Mouse (Mus musculus) MEL (cell line): ENCODE data around the gene Kif12.

Experiments
- BHLHE40 ChIP-seq: IDR thresholded peaks from 2 replicates; pipeline ENCODE4 v1.6.1; 2012; ENCODE audit warnings: low read depth, mild to moderate bottlenecking, inconsistent platforms, low read length, improper control_type of control experiment, borderline replicate concordance
- CHD1 ChIP-seq: IDR thresholded peaks from 2 replicates; pipeline ENCODE4 v1.6.1; 2012; ENCODE audit warnings: low read depth, mild to moderate bottlenecking, inconsistent platforms, low read length, improper control_type of control experiment
- CTCF ChIP-seq, 3 experiments: IDR thresholded peaks in 2 of 3; conservative IDR thresholded peaks in 1 of 3; 2 replicates each; pipeline ENCODE4 v1.5.1; 2011 to 2012; ENCODE audit warnings: low read length in 3 of 3, low read depth in 2 of 3, mild to moderate bottlenecking in 2 of 3, improper control_type of control experiment in 1 of 3, inconsistent platforms in 1 of 3, mixed read lengths in 1 of 3, moderate library complexity in 1 of 3; ENCODE audit not compliant: control insufficient read depth in 1 of 3, insufficient read depth in 1 of 3, poor library complexity in 1 of 3, severe bottlenecking in 1 of 3
- ELF1 ChIP-seq: IDR thresholded peaks from 2 replicates; pipeline ENCODE4 v1.6.1; 2014; ENCODE audit warnings: low read depth, mild to moderate bottlenecking, inconsistent platforms, low read length, improper control_type of control experiment, moderate library complexity
- EP300 ChIP-seq, 2 experiments: IDR thresholded peaks; 2 replicates each; pipeline ENCODE4 v1.6.1; 2011; ENCODE audit warnings: improper control_type of control experiment in 2 of 2, low read length in 2 of 2, low read depth in 1 of 2, mild to moderate bottlenecking in 1 of 2
- ETS1 ChIP-seq: IDR thresholded peaks from 2 replicates; pipeline ENCODE4 v1.6.1; 2012; ENCODE audit warnings: low read depth, mild to moderate bottlenecking, inconsistent platforms, low read length, improper control_type of control experiment, moderate library complexity
- GABPA ChIP-seq: IDR thresholded peaks from 2 replicates; pipeline ENCODE4 v1.6.1; 2012; ENCODE audit warnings: low read depth, mild to moderate bottlenecking, inconsistent platforms, low read length, improper control_type of control experiment, moderate library complexity
- GATA1 ChIP-seq: IDR thresholded peaks from 2 replicates; pipeline ENCODE4 v1.6.1; 2011; ENCODE audit warnings: low read depth, low read length, improper control_type of control experiment
- NRF1 ChIP-seq: IDR thresholded peaks from 2 replicates; pipeline ENCODE4 v1.6.1; 2014; ENCODE audit warnings: low read depth, mild to moderate bottlenecking, inconsistent platforms, low read length, improper control_type of control experiment, moderate library complexity; ENCODE audit not compliant: poor library complexity, insufficient read depth, severe bottlenecking
- POLR2A ChIP-seq, 2 experiments: IDR thresholded peaks; 2 replicates each; pipeline ENCODE4 v1.6.1; 2011 to 2012; ENCODE audit warnings: low read length in 2 of 2, mild to moderate bottlenecking in 2 of 2, control low read depth in 1 of 2, improper control_type of control experiment in 1 of 2, low read depth in 1 of 2, moderate library complexity in 1 of 2; ENCODE audit not compliant: control insufficient read depth in 1 of 2, insufficient read depth in 1 of 2, poor library complexity in 1 of 2
- UBTF ChIP-seq: IDR thresholded peaks from 2 replicates; pipeline ENCODE4 v1.6.1; 2012; ENCODE audit warnings: low read depth, mild to moderate bottlenecking, inconsistent platforms, low read length, improper control_type of control experiment, moderate library complexity, borderline replicate concordance; ENCODE audit not compliant: insufficient read depth
- USF1 ChIP-seq: IDR thresholded peaks from 2 replicates; pipeline ENCODE4 v1.6.1; 2014; ENCODE audit warnings: low read depth, mild to moderate bottlenecking, inconsistent platforms, low read length, improper control_type of control experiment, moderate library complexity
- ZNF384 ChIP-seq: IDR thresholded peaks from 2 replicates; pipeline ENCODE4 v1.6.1; 2012; ENCODE audit warnings: low read depth, mild to moderate bottlenecking, inconsistent platforms, low read length, improper control_type of control experiment

- no peak for TF ChIP-seq CTCF (IDR thresholded peaks at IDR 0.05 in 2 of 3, conservative IDR thresholded peaks at IDR 0.05 in 1 of 3; ENCODE audit: control insufficient read depth in 1 of 3, insufficient read depth in 1 of 3, low read depth in 2 of 3, low read length in 3 of 3, poor library complexity in 1 of 3, severe bottlenecking in 1 of 3)
- no peak for TF ChIP-seq BHLHE40
- no peak for TF ChIP-seq POLR2A (IDR thresholded peaks at IDR 0.05; ENCODE audit: control insufficient read depth in 1 of 2, insufficient read depth in 1 of 2, low read depth in 1 of 2, low read length in 2 of 2, poor library complexity in 1 of 2)
- no peak for TF ChIP-seq NRF1
- TF ChIP-seq ZNF384 = no peak
- no peak for TF ChIP-seq USF1
- TF ChIP-seq ETS1 = no peak
- no peak for TF ChIP-seq GATA1
- no peak for TF ChIP-seq GABPA
- TF ChIP-seq UBTF = no peak
- TF ChIP-seq ELF1 = no peak
- no peak for TF ChIP-seq EP300 (IDR thresholded peaks at IDR 0.05; ENCODE audit: low read depth in 1 of 2, low read length in 2 of 2)
- no peak for TF ChIP-seq CHD1
These were observed 47.0 kb downstream of the Kif12 start for GRCm38 (mm10) chr4:63124861-63125466.
